Mouse (Mus musculus): ENCODE data around the gene Cd160. TPM values are rescaled to one million over a fixed set of nuclear protein-coding genes. Genes with fewer than 3 reads are reported as not detected.

Cd160 gene
- total RNA-seq, 2 experiments from 2014 or later: not detected

DNA sequence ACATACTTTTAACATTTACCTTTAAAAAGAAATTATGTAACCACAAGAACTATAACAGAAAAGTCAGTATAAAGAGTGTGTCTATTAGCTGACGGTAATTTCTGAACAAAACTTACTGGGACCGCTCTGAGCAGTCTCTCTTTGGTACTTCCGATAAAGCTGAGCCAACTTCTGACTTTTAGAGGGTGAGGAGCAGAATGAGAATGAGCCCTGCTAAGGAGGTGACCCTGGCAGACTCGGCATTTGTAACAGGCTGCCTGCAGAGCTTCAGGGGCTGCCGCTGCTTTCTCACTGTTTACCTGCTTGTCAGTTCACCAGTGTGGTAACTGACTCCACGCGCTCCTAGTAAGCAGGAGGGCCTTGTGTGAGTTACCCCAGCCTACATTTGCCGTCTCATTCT, 46.9 kb downstream of the Cd160 start:
- intact Hi-C loops (cut with DNase I): no loop called here
- DNase-seq (ENCODE audit: low spot score in 2 of 2): no peak

DNA sequence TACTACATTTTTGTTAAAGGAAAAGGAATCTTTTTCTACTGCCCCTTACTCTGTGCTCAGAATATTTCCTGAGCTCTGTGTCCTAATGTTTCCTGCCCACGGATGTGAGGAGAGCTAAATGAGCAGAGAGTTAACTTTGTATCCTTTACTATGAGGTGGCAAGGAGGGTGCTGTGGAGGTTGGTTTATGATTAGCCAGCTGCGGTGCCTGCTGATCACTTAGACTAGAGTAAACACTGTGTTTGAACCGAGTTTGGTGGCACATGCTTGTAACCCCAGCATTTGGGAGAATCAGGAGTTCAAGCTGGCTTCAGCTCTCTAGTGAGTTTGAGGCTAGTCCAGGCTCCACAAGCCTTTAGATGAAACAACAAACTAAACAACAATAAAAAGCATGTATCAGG, 52.0 kb downstream of the Cd160 start:
- DNase-seq (ENCODE audit: low spot score in 2 of 2): no peak
- intact Hi-C loops (cut with DNase I): no loop called here

DNA sequence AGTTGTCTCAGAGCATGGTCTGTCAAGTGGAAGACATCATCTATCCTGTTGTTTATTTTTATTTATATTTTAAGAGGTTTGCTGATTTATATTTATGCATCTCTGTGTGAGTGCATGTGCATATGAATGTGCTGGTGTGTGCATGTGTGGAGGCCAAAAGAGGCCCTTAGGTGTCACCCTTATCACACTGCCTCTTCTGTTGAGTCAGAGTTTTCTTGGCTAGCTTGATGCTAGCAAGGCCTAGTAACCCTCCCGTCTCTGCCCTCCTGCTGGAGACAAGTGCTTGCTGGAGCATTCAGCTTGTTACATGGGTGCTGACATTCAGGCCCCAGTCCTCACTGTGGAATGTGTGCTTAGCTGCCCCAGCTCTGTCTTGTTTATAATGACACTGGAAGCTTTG, 56.2 kb downstream of the Cd160 start:
- intact Hi-C loops (cut with DNase I): no loop called here

DNA sequence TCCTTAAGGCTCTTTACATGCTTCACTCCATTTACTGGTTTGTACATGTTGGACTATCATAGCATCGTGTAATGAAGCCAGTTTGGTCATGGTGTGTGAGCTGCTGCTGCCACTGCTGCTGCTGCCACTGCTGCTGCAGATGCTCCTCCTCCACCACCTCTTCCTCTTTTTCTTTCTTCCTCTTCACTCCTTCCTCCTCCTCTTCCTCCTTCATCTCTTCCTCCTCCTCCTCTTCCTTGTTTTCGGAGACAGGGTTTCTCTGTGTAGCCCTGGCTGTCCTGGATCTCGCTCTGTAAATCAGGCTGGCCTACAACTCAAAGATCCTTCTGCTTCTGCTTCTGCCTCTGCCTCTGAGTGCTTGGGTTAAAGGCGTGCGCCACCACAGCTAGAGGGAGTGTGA, 59.2 kb downstream of the Cd160 start:
- intact Hi-C loops (cut with DNase I): no loop called here
- DNase-seq (ENCODE audit: low spot score in 2 of 2): no peak

More for the DNA sequence above, 56.2 kb downstream of the Cd160 start:
- DNase-seq (ENCODE audit: low spot score in 2 of 2): no peak

DNA sequence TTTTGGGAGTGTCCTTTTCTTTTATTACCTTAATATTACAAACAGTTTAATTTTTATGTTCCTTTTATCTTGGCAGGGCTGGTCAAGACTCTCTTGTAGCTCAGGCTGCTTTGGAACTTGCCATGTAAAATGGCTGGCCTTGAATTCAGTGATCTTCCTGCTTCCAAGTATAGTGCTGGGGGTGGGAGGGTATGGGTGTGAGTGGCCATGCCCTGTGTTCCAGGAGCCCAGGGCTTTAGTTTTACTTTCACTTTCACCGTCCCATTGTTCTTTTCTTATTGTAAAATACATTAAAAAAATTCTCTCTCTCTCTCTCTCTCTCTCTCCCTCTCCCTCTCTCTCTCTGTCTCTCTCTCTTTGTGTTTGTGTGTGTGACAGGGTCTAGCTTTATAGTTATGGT, 64.6 kb downstream of the Cd160 start:
- intact Hi-C loops (cut with DNase I): no loop called here
- DNase-seq (ENCODE audit: low spot score in 2 of 2): no peak

DNA sequence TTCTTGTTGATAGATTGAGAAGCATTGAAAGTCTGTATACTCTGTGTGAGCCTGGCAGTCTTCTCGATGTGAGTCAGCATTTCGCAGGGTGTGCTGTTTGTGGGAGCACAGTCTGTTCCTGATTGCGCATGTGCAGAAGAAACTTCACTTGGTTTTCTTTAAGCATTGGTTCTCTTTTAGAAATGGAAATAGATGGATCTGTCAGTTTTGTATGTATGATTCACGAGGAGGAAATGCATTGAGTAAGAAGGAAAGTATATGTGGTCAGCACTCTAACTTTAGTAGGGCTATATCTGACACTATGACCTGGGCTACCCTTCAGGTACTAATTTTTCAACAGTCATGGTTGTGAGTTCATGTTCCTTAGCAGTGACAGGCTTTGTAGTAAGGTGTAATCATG, 69.5 kb downstream of the Cd160 start:
- peak in 1 of 2 experiments; percentile 26 for DNase-seq (ENCODE audit: low spot score in 2 of 2)
- intact Hi-C loops (cut with DNase I): no loop called here

DNA sequence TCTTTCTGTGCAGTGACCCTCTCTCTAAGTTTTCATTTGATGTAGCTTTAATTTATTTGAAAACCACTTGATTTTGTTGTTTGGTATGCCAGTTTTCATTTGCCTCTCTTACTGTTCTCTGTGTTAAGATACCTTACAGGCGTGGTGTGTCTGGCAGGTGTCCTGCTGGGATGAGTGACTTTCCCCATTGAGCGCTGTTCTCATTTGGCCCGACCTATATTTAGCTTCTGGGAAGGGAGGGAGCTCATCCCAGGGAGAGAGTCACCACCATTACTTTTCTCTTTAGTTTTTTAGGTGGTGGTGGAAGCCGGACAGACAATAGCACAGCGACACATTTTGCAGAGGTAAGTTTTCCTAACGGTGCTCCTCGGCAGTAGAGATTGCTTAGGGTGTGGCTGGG, 71.5 kb downstream of the Cd160 start:
- intact Hi-C loops (cut with DNase I): no loop called here
- no peak for DNase-seq (ENCODE audit: low spot score in 2 of 2)

DNA sequence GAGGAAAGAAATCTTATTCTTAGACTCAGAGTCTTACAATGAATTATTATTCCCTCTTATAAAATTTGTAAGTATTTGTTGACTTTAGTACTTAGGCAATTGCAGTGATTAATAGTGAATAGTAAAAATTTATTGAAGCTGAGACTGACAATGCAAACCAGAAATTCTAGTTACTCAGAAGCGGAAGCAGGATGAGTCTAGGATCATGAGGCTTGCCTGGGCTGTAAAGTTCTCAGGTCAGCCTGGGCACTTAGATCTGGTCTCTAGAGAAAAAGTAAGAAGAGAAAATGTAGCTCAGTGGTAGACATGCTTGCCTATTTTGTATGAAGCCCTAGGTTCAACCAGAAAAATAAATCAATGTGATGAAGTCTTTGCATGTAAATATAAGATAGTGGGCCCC, 73.2 kb downstream of the Cd160 start:
- intact Hi-C loops (cut with DNase I): no loop called here
- no peak for DNase-seq (ENCODE audit: low spot score in 2 of 2)

Other genes starting within 250 kb of the Cd160 start
- gene Polr3gl, start 235.2 kb downstream of the Cd160 start, total RNA-seq (2021): 10 to 100 TPM; 22.5 to 29.9 TPM
- 10 to 100 TPM; 68.9 to 75.7 TPM for gene Ankrd34a, start 232.7 kb downstream of the Cd160 start, total RNA-seq (2021)
- 10 to 100 TPM; 17.3 to 18.3 TPM for gene Lix1l, start 228.2 kb downstream of the Cd160 start, total RNA-seq (2021)
- gene Rbm8a, start 199.4 kb downstream of the Cd160 start, total RNA-seq (2021): 10 to 100 TPM; 37.4 to 43.7 TPM
- gene Pex11b, start 194.0 kb downstream of the Cd160 start, total RNA-seq (2021): 10 to 100 TPM; 56.1 to 57.1 TPM
- under 1 TPM; 0.17 to 0.66 TPM for gene Gm42957, start 193.9 kb downstream of the Cd160 start, total RNA-seq (2021)
- gene Itga10, start 183.8 kb downstream of the Cd160 start, total RNA-seq (2021): 1 to 10 TPM; 1.2 to 3.2 TPM
- 1 to 10 TPM; 7.5 to 8.1 TPM for gene Ankrd35, start 159.2 kb downstream of the Cd160 start, total RNA-seq (2021)
- 10 to 100 TPM; 23.9 to 24.3 TPM for gene Pias3, start 133.0 kb downstream of the Cd160 start, total RNA-seq (2021)
- gene Nudt17, start 120.8 kb downstream of the Cd160 start, total RNA-seq (2021): 1 to 10 TPM; 9.0 to 9.8 TPM
- 10 to 100 TPM; 24.1 to 28.0 TPM for gene Polr3c, start 101.7 kb downstream of the Cd160 start, total RNA-seq (2021)
- 10 to 100 TPM; 66.4 to 66.7 TPM for gene Rnf115, start 101.7 kb downstream of the Cd160 start, total RNA-seq (2021)
- under 1 TPM; 0.15 to 0.34 TPM for gene Pdzk1, start 67 bp downstream of the Cd160 start, total RNA-seq (2021)
- 1 to 10 TPM in 1 of 2 experiments, under 1 TPM in 1; 0.84 to 2.0 TPM for gene Gja5, start 75.3 kb upstream of the Cd160 start, total RNA-seq (2021)
- gene Gpr89, start 76.0 kb upstream of the Cd160 start, total RNA-seq (2021): 10 to 100 TPM; 44.6 to 48.8 TPM
- gene Gja8, start 96.7 kb upstream of the Cd160 start, total RNA-seq (2021): not detected

Measured in left cerebral cortex, postnatal 36 days (tissue).